Mouse (Mus musculus): ENCODE measurements around the gene Gucy2d. TPM values are rescaled to one million over a fixed set of nuclear protein-coding genes. Genes with fewer than 3 reads are reported as not detected.

The Gucy2d gene
- polyA plus RNA-seq, 1 experiment from 2014 or later = not detected

DNA sequence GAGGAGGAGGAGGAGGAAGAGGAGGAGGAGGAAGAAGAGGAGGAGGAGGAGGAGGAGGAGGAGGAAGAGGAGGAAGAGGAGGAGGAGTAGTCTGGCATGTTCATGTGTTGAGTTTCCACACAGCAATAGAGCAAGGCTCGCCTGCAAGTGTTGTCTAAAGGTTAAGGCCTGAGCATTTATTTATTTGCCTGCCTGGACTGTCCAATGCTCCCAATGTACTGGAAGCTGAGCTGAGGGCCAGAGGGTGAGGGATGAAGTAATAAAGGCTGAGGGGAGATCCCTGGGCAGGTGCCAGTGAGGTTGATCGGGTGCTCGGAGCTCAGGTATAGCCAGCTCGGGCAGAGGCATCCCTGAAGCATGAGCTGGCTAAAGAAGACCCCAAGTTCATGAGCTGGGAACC, 27.1 kb upstream of the Gucy2d start:
- no peak overlapping the region for H3K4me2 ChIP-seq (ENCODE audit: low read depth, low read length)
- no peaks in the 10 kb centered on the region for H3K4me1 ChIP-seq (ENCODE audit: control insufficient read depth, insufficient read depth, low read length)
- 79% methylated on average over 4 of the region's 4 CpGs for WGBS
- H3K36me3 ChIP-seq (replicated peaks; ENCODE audit: control insufficient read depth, insufficient read depth, low read depth, low read length) = no peaks in the 10 kb centered on the region
- no peaks in the 10 kb centered on the region for H3K9me3 ChIP-seq (replicated peaks; ENCODE audit: control insufficient read depth, low read length)
- no peaks in the 10 kb centered on the region for H3K27me3 ChIP-seq (ENCODE audit: control insufficient read depth, insufficient read depth, low read length)
- no peak overlapping the region for H3K9ac ChIP-seq (replicated peaks; ENCODE audit: low read length)
- H3K4me3 ChIP-seq (ENCODE audit: low read depth, low read length) = no peak overlapping the region
- DNase-seq (ENCODE audit: low spot score) = no peak
- ATAC-seq (replicated peaks; ENCODE audit: insufficient number of reproducible peaks, low FRiP score, low TSS enrichment, low read depth) = no peak
- H3K27ac ChIP-seq (replicated peaks; ENCODE audit: low read depth, low read length) = no peak overlapping the region

DNA sequence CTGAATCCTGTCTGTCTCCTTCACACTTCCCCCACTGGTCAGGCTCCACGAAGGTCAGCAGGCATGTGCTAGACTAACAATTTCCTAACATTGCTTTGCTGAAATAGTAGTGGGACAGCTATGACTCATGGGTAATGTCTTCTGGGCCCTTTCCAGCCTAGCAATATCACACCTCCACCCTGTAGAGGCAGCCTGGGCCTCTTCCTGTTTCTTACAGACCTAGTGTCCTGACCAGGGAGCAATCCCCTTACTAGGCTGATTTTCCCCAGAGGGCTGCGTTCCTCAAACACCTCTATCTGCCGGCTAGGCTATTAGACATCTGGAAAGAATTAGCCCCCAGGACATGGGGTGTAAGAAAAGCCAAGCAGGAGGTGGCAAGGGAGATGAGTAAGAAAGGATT, 24.7 kb upstream of the Gucy2d start:
- H3K4me2 ChIP-seq (ENCODE audit: low read depth, low read length) = no peak overlapping the region
- H3K4me1 ChIP-seq (ENCODE audit: control insufficient read depth, insufficient read depth, low read length) = no peaks in the 10 kb centered on the region
- no peaks in the 10 kb centered on the region for H3K27me3 ChIP-seq (ENCODE audit: control insufficient read depth, insufficient read depth, low read length)
- WGBS = 26% methylated on average over 3 of the region's 3 CpGs
- no peak overlapping the region for H3K4me3 ChIP-seq (ENCODE audit: low read depth, low read length)
- no peak overlapping the region for H3K9ac ChIP-seq (replicated peaks; ENCODE audit: low read length)
- no peak for ATAC-seq (replicated peaks; ENCODE audit: insufficient number of reproducible peaks, low FRiP score, low TSS enrichment, low read depth)
- peak; percentile 45 for DNase-seq (ENCODE audit: low spot score)
- H3K9me3 ChIP-seq (replicated peaks; ENCODE audit: control insufficient read depth, low read length) = no peaks in the 10 kb centered on the region
- no peaks in the 10 kb centered on the region for H3K36me3 ChIP-seq (replicated peaks; ENCODE audit: control insufficient read depth, insufficient read depth, low read depth, low read length)
- no peak overlapping the region for H3K27ac ChIP-seq (replicated peaks; ENCODE audit: low read depth, low read length)

GRCm38 (mm10) chr7:98416020-98416419, 24.2 kb upstream of the Gucy2d start:
- no peak for DNase-seq (ENCODE audit: low spot score)
- H3K9me3 ChIP-seq (replicated peaks; ENCODE audit: control insufficient read depth, low read length) = no peaks in the 10 kb centered on the region
- no peak overlapping the region for H3K4me3 ChIP-seq (ENCODE audit: low read depth, low read length)
- H3K9ac ChIP-seq (replicated peaks; ENCODE audit: low read length) = no peak overlapping the region
- no peaks in the 10 kb centered on the region for H3K4me1 ChIP-seq (ENCODE audit: control insufficient read depth, insufficient read depth, low read length)
- H3K27ac ChIP-seq (replicated peaks; ENCODE audit: low read depth, low read length) = no peak overlapping the region
- H3K4me2 ChIP-seq (ENCODE audit: low read depth, low read length) = no peak overlapping the region
- ATAC-seq (replicated peaks; ENCODE audit: insufficient number of reproducible peaks, low FRiP score, low TSS enrichment, low read depth) = no peak
- 75% methylated on average over 4 of the region's 4 CpGs for WGBS
- no peaks in the 10 kb centered on the region for H3K36me3 ChIP-seq (replicated peaks; ENCODE audit: control insufficient read depth, insufficient read depth, low read depth, low read length)
- no peaks in the 10 kb centered on the region for H3K27me3 ChIP-seq (ENCODE audit: control insufficient read depth, insufficient read depth, low read length)

DNA sequence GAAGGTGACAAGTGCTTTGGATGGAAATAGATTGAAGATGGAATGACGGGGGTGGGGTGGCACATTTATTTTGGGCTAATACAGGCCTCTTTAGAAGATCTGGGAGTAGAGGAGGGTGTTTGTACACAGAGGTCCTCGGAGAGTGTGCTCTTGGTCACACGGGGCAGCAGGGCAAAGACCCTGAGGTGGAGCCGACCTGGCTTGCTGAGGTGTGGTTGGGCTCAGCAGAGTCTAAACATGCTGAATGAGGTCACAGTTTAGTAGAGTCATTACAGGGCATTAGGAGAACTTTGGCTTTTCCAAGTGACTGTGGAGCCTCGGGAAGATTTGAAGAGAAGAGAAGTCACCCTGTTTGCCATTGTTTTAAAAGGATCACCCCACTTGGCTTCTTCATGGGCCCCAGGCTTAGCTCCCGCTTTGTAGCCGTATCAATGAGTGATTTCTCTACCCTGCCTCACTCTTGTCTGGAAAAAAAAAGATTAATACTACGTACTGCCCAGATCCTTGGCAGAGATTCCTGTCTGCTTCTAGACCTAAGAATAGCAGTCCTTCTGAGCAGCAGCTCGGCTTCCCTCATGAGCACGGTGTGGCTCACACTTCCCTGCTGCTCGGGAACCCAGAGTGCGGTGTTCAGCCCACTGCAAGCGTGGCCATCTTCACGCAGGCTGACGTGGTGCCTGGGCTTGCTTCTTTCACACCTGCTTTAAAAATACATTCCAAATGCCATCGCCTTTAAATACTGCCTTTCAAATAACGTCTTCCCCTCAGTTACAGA, 22.0 kb upstream of the Gucy2d start:
- no peak for DNase-seq (ENCODE audit: low spot score)
- no peaks in the 10 kb centered on the region for H3K9me3 ChIP-seq (replicated peaks; ENCODE audit: control insufficient read depth, low read length)
- H3K27ac ChIP-seq (replicated peaks; ENCODE audit: low read depth, low read length) = no peak overlapping the region
- no peaks in the 10 kb centered on the region for H3K27me3 ChIP-seq (ENCODE audit: control insufficient read depth, insufficient read depth, low read length)
- H3K4me2 ChIP-seq (ENCODE audit: low read depth, low read length) = no peak overlapping the region
- 77% methylated on average over 17 of the region's 17 CpGs for WGBS
- no peak overlapping the region for H3K9ac ChIP-seq (replicated peaks; ENCODE audit: low read length)
- no peaks in the 10 kb centered on the region for H3K36me3 ChIP-seq (replicated peaks; ENCODE audit: control insufficient read depth, insufficient read depth, low read depth, low read length)
- ATAC-seq (replicated peaks; ENCODE audit: insufficient number of reproducible peaks, low FRiP score, low TSS enrichment, low read depth) = no peak
- H3K4me3 ChIP-seq (ENCODE audit: low read depth, low read length) = no peak overlapping the region
- H3K4me1 ChIP-seq (ENCODE audit: control insufficient read depth, insufficient read depth, low read length) = no peaks in the 10 kb centered on the region

DNA sequence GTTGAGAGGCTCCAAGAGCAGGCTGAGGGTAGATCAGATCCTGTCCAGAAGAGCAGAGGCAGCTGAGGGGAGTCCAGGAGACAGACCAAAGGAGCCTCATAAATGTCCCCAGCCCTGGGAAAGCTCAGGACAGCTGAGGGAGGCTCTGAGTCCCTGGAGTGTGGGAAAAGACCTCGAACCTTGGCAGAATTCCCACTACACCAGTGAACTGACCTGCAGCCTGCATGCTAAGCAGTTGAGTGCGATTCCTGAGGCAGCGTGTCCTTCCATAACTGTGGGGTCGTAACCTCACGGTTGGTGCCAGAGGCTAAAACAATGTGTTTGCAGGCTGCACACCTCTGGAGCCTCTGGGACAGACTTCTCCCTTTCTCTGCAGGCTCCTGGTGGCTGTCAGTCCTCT, 20.9 kb upstream of the Gucy2d start:
- Histone ChIP-seq H3K9ac (replicated peaks; ENCODE audit: low read length) (no peak overlapping the region), H3K4me2 (ENCODE audit: low read depth, low read length) (no peak overlapping the region), H3K9me3 (replicated peaks; ENCODE audit: control insufficient read depth, low read length) (no peaks in the 10 kb centered on the region), H3K4me3 (ENCODE audit: low read depth, low read length) (no peak overlapping the region), H3K27ac (replicated peaks; ENCODE audit: low read depth, low read length) (no peak overlapping the region), H3K27me3 (ENCODE audit: control insufficient read depth, insufficient read depth, low read length) (no peaks in the 10 kb centered on the region), H3K36me3 (replicated peaks; ENCODE audit: control insufficient read depth, insufficient read depth, low read depth, low read length) (no peaks in the 10 kb centered on the region), H3K4me1 (ENCODE audit: control insufficient read depth, insufficient read depth, low read length) (no peaks in the 10 kb centered on the region)
- WGBS = 53% methylated on average over 5 of the region's 5 CpGs
- ATAC-seq (replicated peaks; ENCODE audit: insufficient number of reproducible peaks, low FRiP score, low TSS enrichment, low read depth) (no peak), DNase-seq (ENCODE audit: low spot score) (no peak)

DNA sequence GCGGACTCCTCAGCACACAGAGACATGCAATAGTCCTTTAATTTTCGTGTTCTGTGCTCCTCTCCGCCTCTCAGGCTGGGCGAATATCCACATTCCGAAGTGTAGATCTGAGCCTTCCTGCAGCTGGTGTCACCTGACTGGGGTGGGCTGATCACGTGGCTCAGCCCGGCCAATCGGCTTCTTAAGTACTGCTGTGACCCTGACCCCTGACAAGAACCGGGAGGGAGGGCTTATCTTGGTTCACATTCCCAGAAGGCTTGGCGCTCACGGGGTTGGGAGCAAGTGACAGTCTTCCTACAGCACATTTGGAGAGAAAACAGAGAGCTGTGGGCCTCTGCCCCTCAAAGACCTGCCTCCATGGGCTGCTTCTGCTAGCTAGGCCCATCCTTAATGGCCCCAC, 16.7 kb upstream of the Gucy2d start:
- ATAC-seq (replicated peaks; ENCODE audit: insufficient number of reproducible peaks, low FRiP score, low TSS enrichment, low read depth) (no peak), DNase-seq (ENCODE audit: low spot score) (peak; percentile 17)
- H3K9ac ChIP-seq (replicated peaks; ENCODE audit: low read length) = no peak overlapping the region
- no peak overlapping the region for H3K27ac ChIP-seq (replicated peaks; ENCODE audit: low read depth, low read length)
- H3K27me3 ChIP-seq (ENCODE audit: control insufficient read depth, insufficient read depth, low read length) = no peaks in the 10 kb centered on the region
- H3K4me3 ChIP-seq (ENCODE audit: low read depth, low read length) = no peak overlapping the region
- H3K9me3 ChIP-seq (replicated peaks; ENCODE audit: control insufficient read depth, low read length) = no peaks in the 10 kb centered on the region
- no peaks in the 10 kb centered on the region for H3K36me3 ChIP-seq (replicated peaks; ENCODE audit: control insufficient read depth, insufficient read depth, low read depth, low read length)
- WGBS = 66% methylated on average over 11 of the region's 11 CpGs
- no peaks in the 10 kb centered on the region for H3K4me1 ChIP-seq (ENCODE audit: control insufficient read depth, insufficient read depth, low read length)
- no peak overlapping the region for H3K4me2 ChIP-seq (ENCODE audit: low read depth, low read length)

GRCm38 (mm10) chr7:98424396-98424795, 15.8 kb upstream of the Gucy2d start:
- Histone ChIP-seq H3K4me3 (ENCODE audit: low read depth, low read length) (no peak overlapping the region), H3K27ac (replicated peaks; ENCODE audit: low read depth, low read length) (no peak overlapping the region), H3K4me2 (ENCODE audit: low read depth, low read length) (no peak overlapping the region), H3K27me3 (ENCODE audit: control insufficient read depth, insufficient read depth, low read length) (no peaks in the 10 kb centered on the region), H3K36me3 (replicated peaks; ENCODE audit: control insufficient read depth, insufficient read depth, low read depth, low read length) (no peaks in the 10 kb centered on the region), H3K9ac (replicated peaks; ENCODE audit: low read length) (no peak overlapping the region), H3K9me3 (replicated peaks; ENCODE audit: control insufficient read depth, low read length) (no peaks in the 10 kb centered on the region), H3K4me1 (ENCODE audit: control insufficient read depth, insufficient read depth, low read length) (no peaks in the 10 kb centered on the region)
- ATAC-seq (replicated peaks; ENCODE audit: insufficient number of reproducible peaks, low FRiP score, low TSS enrichment, low read depth) = no peak
- WGBS = 68% methylated on average over 6 of the region's 6 CpGs
- DNase-seq (ENCODE audit: low spot score) = no peak

- DNase-seq (ENCODE audit: low spot score) (no peak), ATAC-seq (replicated peaks; ENCODE audit: insufficient number of reproducible peaks, low FRiP score, low TSS enrichment, low read depth) (no peak)
- H3K36me3 ChIP-seq (replicated peaks; ENCODE audit: control insufficient read depth, insufficient read depth, low read depth, low read length) = no peaks in the 10 kb centered on the region
- WGBS = 95% methylated on average over 3 of the region's 3 CpGs
- no peaks in the 10 kb centered on the region for H3K27me3 ChIP-seq (ENCODE audit: control insufficient read depth, insufficient read depth, low read length)
- H3K4me2 ChIP-seq (ENCODE audit: low read depth, low read length) = no peak overlapping the region
- H3K27ac ChIP-seq (replicated peaks; ENCODE audit: low read depth, low read length) = no peak overlapping the region
- H3K9me3 ChIP-seq (replicated peaks; ENCODE audit: control insufficient read depth, low read length) = no peaks in the 10 kb centered on the region
- no peak overlapping the region for H3K9ac ChIP-seq (replicated peaks; ENCODE audit: low read length)
- H3K4me1 ChIP-seq (ENCODE audit: control insufficient read depth, insufficient read depth, low read length) = no peaks in the 10 kb centered on the region
- H3K4me3 ChIP-seq (ENCODE audit: low read depth, low read length) = no peak overlapping the region
These were observed 14.7 kb upstream of the Gucy2d start for GRCm38 (mm10) chr7:98425551-98425950.
